Mouse (Mus musculus): ENCODE data around the gene Fstl1.

GRCm38 (mm10) chr16:37814383-37814971 lies 37.8 kb downstream of the Fstl1 start:
- TF ChIP-seq CTCF (IDR thresholded peaks at IDR 0.05; ENCODE audit: low read depth, low read length) (peak; percentile 24), EP300 (IDR thresholded peaks at IDR 0.05; ENCODE audit: insufficient read depth, low read depth, low read length) (no peak)
